Mouse (Mus musculus): ENCODE data around the gene Slc29a4. TPM values are rescaled to one million over a fixed set of nuclear protein-coding genes. Genes with fewer than 3 reads are reported as not detected.

Slc29a4 gene
- total RNA-seq, 2 experiments from 2014 or later: 19.4 to 20.6 TPM

DNA sequence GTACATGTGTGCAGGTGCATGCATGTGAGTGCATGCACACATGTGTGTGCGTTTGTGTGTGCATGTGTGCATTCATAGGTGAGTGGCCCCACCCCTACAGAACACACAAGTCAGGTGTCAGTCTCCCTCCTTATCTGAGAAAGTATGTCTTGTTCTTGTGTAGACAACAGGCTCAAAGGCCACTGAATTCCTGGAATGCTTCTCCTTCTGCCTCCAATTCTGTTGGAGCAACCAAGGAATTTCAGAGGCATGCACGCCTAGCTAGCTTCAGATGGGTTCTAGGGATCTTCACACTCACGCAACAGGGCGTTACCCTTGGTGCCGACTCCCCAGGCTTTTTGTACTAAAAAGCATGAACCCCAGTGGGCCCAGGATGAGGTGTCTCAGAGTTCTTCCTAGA, 77.3 kb downstream of the Slc29a4 start:
- DNase-seq (ENCODE audit: low spot score in 2 of 2): no peak

DNA sequence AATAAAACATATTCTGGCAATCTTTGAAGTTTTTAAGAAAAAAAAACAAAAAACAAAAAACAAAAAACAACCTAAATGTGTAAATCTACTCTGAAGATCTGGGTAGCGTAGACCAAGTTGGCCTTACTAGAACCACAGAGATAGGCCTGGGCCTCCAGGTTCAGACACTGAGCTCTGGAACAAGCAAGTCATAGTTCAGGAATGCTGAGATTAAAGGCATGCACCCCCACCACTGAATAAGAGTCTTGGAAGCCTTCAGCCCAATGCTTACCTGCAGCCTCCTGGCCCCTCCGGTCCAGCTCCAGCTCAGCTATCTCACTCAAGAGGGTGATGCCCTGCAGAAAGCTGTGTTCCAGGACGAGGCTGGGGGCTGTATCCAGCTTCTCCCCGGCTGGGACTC, 78.7 kb downstream of the Slc29a4 start:
- DNase-seq (ENCODE audit: low spot score in 2 of 2): no peak
- intact Hi-C loops (cut with DNase I): no loop called here

More for the DNA sequence above, 77.3 kb downstream of the Slc29a4 start:
- intact Hi-C loops (cut with DNase I): loop anchor here (2.0 to 10.0 kb wide), 3 partner anchors 43 to 295 kb away; no protein-coding TSS in a partner anchor

DNA sequence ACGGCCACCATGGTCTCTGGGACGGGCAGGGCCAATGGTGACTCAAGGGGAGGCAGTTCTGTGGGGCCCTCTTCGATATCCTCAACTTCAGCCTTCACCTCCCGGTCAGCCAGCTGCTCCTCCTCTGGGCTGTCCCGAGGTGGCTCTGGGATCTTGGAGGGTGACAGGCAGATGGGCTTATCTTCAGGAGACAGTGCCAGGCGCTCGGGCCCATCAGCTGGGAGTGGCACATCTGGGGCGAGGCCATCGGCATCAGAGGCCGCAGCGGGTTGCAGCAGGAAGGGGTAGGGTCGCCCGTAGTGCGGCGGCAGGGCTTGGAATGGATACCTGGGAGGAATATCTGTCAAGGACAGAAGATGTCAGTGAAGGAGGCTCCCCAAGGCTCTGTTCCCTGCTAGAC, 79.7 kb downstream of the Slc29a4 start:
- intact Hi-C loops (cut with DNase I): no loop called here
- no peak for DNase-seq (ENCODE audit: low spot score in 2 of 2)

Other genes with a start within 250 kb of the Slc29a4 start
- gene Ap5z1, start 228.6 kb upstream of the Slc29a4 start, total RNA-seq (2021): 10 to 100 TPM; 19.0 TPM
- gene Papolb, start 162.4 kb upstream of the Slc29a4 start, total RNA-seq (2021): 1 to 10 TPM in 1 of 2 experiments, under 1 TPM in 1; 0.69 to 1.0 TPM
- gene Radil, start 141.4 kb upstream of the Slc29a4 start, total RNA-seq (2021): 10 to 100 TPM; 18.1 to 21.0 TPM
- 100 to 1,000 TPM; 110 to 118 TPM for gene Mmd2, start 83.7 kb upstream of the Slc29a4 start, total RNA-seq (2021)
- 10 to 100 TPM; 96.8 to 99.9 TPM for gene Wipi2, start 64.8 kb upstream of the Slc29a4 start, total RNA-seq (2021)
- gene Tnrc18, start 125.2 kb downstream of the Slc29a4 start, total RNA-seq (2021): 100 to 1,000 TPM; 114 to 125 TPM
- gene Fbxl18, start 202.9 kb downstream of the Slc29a4 start, total RNA-seq (2021): 10 to 100 TPM; 32.5 to 33.7 TPM
- 1,000 to 10,000 TPM; 2,451 to 2,479 TPM for gene Actb, start 214.2 kb downstream of the Slc29a4 start, total RNA-seq (2021)

Measured in left cerebral cortex, postnatal 25 days (tissue).